Mouse (Mus musculus) lung, adult 2 months (tissue): ENCODE data around the gene Epb41l3. TPM values are rescaled to one million over a fixed set of nuclear protein-coding genes. Genes with fewer than 3 reads are reported as not detected.

Experiments used
- DNase-seq: peaks from one replicate; pipeline ENCODE4 v3.0.0; 2022
- H3K4me1 ChIP-seq: fragments of 200-500 bp; 2 replicates; pipeline ENCODE4 v1.6.1; 2011; ENCODE audit warnings: low read length; ENCODE audit not compliant: control insufficient read depth, insufficient read depth
- H3K4me3 ChIP-seq: fragments of 200-500 bp; replicated peaks from 2 replicates; pipeline ENCODE3; 2011; ENCODE audit warnings: low read depth, mild to moderate bottlenecking, control low read depth, low read length; ENCODE audit errors: extremely low read depth
- CTCF ChIP-seq: fragments of 200-500 bp; IDR thresholded peaks from 2 replicates; pipeline ENCODE4 v1.5.1; 2011; ENCODE audit warnings: mild to moderate bottlenecking, low read length, control low read depth; ENCODE audit not compliant: insufficient read depth
- POLR2A ChIP-seq: fragments of 200-500 bp; IDR thresholded peaks from 2 replicates; pipeline ENCODE4 v1.6.1; 2011; ENCODE audit warnings: low read depth, mild to moderate bottlenecking, control low read depth, low read length, borderline replicate concordance; ENCODE audit errors: extremely low read depth
- WGBS: fragments of 180-500 bp; shearing (Covaris S2); methylation state at CpG from one replicate; pipeline ENCODE4 v1.1.7; 2018; 5-methylcytosine and 5-hydroxymethylcytosine counted together
- polyA plus RNA-seq: library from polyadenylated mRNA; depleted of rRNA; stranded (reverse); fragments of >200 nt; gene quantifications from 2 replicates; pipeline ENCODE4 v1.2.3, GENCODE M21; 2012

Gene Epb41l3
- polyA plus RNA-seq, 1 experiment, result 7.2 TPM

DNA sequence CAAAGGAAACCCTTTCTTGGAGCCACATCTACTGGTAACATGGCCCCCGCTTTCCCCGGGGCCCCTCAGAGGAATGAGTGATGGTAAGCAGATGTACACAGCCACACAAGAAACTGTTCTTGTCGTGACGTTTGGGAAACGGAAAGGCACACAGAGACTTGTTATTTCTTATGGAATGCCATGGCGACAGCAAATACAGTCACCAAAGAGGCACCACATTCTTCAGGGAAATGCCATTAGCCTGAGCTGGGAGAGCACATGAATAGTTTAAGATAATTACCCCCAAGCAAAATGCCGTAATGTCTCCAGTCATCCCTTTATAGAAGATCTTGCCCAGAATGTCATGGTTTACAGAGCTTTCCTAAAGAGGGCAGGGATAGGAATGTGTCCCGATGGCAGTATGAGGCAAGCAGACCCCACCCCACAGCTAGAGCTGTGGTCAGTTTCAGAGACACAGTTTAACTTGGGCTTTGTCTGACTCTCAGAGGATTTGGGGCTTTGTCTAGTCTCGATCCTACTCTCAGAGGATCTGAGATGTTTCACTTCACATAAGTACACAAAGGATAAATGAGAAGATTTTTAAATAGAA is 152.0 kb downstream of the Epb41l3 start:
- DNase-seq, result no peak
- no peak for TF ChIP-seq CTCF
- TF ChIP-seq POLR2A, result no peak
- Histone ChIP-seq H3K4me3 (no peak overlapping the region), H3K4me1 (no peaks in the 10 kb centered on the region)
- WGBS, result 58% methylated on average over 9 of the region's 9 CpGs

DNA sequence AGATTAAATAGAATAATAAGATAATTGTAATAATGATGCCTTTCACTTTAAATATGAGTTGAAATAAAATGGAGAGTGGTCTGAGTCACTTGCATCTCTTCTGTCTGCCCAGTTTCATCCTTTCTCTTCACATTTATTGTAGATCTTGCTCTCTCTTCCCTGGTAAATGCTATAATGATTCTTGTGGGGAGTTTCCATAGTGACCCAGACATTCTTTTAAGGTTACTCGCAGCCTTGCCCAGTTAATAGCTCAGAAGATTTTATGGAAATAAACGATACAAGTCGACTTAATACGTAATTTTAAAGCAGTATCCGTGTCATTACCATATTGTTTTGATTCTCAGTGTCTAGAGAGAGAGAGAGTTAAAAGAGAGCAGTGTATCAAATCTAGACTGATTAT is 154.0 kb downstream of the Epb41l3 start:
- DNase-seq, result no peak
- 65% methylated on average over 5 of the region's 5 CpGs for WGBS
- TF ChIP-seq POLR2A, result no peak
- no peak for TF ChIP-seq CTCF
- no peaks in the 10 kb centered on the region for H3K4me1 ChIP-seq
- no peak overlapping the region for H3K4me3 ChIP-seq

- no peak for DNase-seq
- Histone ChIP-seq H3K4me3 (no peak overlapping the region), H3K4me1 (no peaks in the 10 kb centered on the region)
- TF ChIP-seq POLR2A, result no peak
- no peak for TF ChIP-seq CTCF
- WGBS, result 59% methylated on average over 6 of the region's 6 CpGs
These were observed 154.7 kb downstream of the Epb41l3 start for GRCm38 (mm10) chr17:69230131-69230621.

DNA sequence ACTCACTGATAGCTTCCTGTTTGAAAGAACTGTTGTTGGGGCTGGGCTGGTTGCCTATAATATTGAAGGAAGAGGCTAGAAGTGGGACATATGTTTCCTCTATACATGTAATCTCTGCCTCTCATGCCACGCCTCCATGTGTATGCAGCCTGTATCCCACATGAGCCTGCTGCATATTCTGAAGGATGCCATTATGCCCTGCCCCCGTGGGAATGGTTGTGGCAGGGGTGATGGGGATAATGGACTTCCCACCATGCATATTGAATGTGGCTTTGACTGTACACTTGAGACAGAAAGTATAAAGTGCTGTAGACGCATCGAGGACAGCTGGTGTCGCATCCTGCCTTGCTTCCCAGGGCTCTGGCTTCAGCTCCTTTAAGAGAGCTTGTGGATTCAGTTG is 155.9 kb downstream of the Epb41l3 start:
- no peak overlapping the region for H3K4me3 ChIP-seq
- DNase-seq, result no peak
- H3K4me1 ChIP-seq, result no peaks in the 10 kb centered on the region
- 79% methylated on average over 5 of the region's 5 CpGs for WGBS
- no peak for TF ChIP-seq POLR2A
- no peak for TF ChIP-seq CTCF

DNA sequence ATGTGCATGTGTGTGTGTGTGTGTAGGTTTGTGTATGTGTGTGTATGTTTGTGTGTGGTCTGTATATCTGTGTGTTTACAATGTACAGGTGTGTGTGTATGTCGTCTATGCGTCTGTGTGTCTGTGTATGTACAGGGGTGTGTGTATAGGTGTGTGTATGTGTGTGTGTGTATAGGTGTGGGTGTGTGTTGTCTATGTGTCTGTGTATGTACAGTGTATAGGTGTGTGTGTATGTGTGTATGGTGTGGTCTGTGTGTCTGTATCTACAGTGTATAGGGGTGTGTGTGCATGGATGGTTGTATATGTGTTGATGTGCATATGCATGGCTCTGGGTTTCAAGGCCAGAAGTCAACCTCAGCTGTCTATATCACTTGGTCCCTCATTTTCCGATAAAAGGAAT is 161.7 kb downstream of the Epb41l3 start:
- no peak for TF ChIP-seq POLR2A
- TF ChIP-seq CTCF, result no peak
- Histone ChIP-seq H3K4me3 (no peak overlapping the region), H3K4me1 (no peaks in the 10 kb centered on the region)
- DNase-seq, result no peak
- WGBS, result 87% methylated on average over 3 of the region's 3 CpGs

- Histone ChIP-seq H3K4me3 (no peak overlapping the region), H3K4me1 (no peaks in the 10 kb centered on the region)
- DNase-seq, result no peak
- no peak for TF ChIP-seq POLR2A
- no peak for TF ChIP-seq CTCF
- WGBS, result 89% methylated on average over 4 of the region's 4 CpGs
These were observed 163.4 kb downstream of the Epb41l3 start for GRCm38 (mm10) chr17:69238810-69239373.

DNA sequence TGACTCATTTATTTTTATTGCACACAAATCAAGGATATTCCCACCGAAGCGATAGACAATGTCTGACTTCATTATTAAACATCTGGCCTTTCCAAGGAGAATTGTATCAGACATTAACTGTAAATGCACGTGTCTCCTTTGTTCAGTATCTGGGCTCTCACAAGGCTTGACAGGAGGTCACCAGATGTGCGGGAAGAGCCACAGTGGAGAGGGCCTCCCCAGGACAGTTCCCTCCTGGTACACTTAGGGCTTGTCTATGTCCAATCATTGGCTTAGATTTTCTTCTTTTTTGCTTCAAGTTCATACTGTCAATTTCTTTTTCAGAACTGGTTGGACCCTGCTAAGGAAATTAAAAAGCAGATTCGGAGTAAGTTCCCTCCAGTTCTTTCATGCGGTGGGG is 163.9 kb downstream of the Epb41l3 start:
- H3K4me1 ChIP-seq, result no peaks in the 10 kb centered on the region
- DNase-seq, result no peak
- TF ChIP-seq POLR2A (no peak), CTCF (no peak)
- 89% methylated on average over 6 of the region's 6 CpGs for WGBS
- H3K4me3 ChIP-seq, result no peak overlapping the region

DNA sequence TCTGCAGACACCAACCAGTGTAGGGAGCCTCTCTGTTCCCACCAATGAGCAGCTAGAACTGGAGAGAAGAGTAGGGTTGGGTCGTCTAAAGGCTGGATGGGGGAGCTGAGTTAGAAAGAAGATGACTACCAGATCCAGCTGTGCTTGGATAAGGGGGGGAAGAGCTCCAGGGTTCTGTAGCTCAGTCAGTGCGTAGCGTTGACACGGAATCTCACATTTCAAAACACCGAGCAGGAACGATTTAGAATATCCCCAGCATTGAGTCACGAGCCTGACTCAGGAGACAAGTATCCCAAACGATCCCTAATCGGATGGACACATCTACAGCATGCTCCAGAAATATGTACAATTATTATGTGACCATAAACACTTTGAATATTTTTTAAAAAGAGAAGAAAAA is 180.4 kb downstream of the Epb41l3 start:
- 72% methylated on average over 9 of the region's 9 CpGs for WGBS
- H3K4me1 ChIP-seq, result no peaks in the 10 kb centered on the region
- DNase-seq, result no peak
- H3K4me3 ChIP-seq, result no peak overlapping the region
- no peak for TF ChIP-seq POLR2A
- TF ChIP-seq CTCF, result no peak

DNA sequence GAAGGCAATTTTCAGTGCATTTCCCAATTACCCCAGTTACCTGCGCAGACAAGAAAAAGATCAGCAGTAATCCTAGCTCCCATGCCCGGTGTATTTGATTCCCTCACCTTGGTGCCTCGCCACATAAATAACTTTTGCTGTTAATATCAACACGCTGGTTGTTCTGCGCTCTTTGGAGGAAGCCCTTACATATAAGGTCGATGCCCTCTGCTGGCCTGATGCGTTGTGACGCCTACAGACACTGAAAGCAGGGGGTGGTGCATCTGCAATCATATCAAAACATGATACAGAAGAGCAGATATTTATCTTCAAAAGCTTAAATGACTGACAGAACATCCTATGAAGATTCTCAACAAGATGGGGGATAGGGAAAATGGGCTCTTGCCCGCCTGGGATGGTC is 181.0 kb downstream of the Epb41l3 start:
- TF ChIP-seq POLR2A, result no peak
- TF ChIP-seq CTCF, result no peak; the same call in 1 of the 2 replicates
- no peaks in the 10 kb centered on the region for H3K4me1 ChIP-seq
- WGBS, result 29% methylated on average over 9 of the region's 9 CpGs
- no peak for DNase-seq
- no peak overlapping the region for H3K4me3 ChIP-seq

DNA sequence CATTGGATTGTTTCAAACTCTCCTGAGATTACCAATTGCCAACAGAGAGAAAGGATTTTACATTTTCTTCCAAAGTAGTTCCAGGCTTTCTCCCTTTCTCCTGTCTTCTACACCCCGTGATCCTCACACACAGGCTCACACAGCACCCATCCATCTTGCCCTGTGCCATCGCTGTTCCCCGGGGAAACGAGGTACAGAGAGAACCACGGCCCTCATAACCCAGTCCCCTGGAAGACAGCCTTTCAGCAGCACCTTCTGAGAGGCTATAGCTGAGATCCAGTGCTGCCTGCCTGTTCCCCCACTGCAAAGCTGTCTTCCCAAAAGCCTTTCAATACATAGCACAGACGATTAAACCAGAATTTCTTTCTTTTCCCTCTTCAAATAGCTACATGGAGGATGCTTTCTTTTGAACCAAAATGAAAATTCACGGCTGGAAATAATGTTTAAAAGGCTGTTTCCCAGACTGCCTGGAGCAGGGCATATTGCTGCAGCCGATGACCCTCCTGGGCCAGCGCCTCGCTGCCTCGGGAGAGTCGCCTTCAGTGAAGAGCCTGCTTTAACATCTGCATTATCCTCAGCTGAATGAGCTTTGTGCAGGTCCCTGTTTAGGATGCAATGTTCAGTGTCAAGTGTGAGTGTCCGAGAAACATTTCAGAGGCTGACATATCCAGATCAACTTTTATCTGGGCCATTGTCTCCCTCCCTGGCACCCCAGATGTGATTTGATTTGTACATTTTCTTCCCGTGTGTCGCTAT is 188.5 kb downstream of the Epb41l3 start:
- no peak for TF ChIP-seq POLR2A
- no peak for TF ChIP-seq CTCF

More for the DNA sequence above, 188.5 kb downstream of the Epb41l3 start:
- Histone ChIP-seq H3K4me1 (no peaks in the 10 kb centered on the region), H3K4me3 (no peak overlapping the region)
- WGBS, result 71% methylated on average over 15 of the region's 15 CpGs
- DNase-seq, result no peak
